Mouse (Mus musculus) limb, embryonic 15.5 days (tissue): Measurements from ENCODE around the gene Olfr920. TPM values are rescaled to one million over a fixed set of nuclear protein-coding genes. Genes with fewer than 3 reads are reported as not detected.

Experiments used
- polyA plus RNA-seq: library from polyadenylated mRNA; unstranded; fragments of >200 nt; fragmentation: Nextera tagmentation; extraction: Ambion mirVana; gene quantifications from 2 replicates; pipeline ENCODE4 v1.2.1, GENCODE M21; 2015

Olfr920 gene
- polyA plus RNA-seq, 1 experiment from 2014 or later = 0.05 TPM

Other genes with a start within 250 kb of the Olfr920 start
- not detected in 2 replicates for gene Olfr911-ps1, start 230.7 kb upstream of the Olfr920 start, polyA plus RNA-seq
- gene Olfr910, start 214.4 kb upstream of the Olfr920 start, polyA plus RNA-seq = not detected in 2 replicates
- not detected in 2 replicates for gene Olfr912, start 172.1 kb upstream of the Olfr920 start, polyA plus RNA-seq
- gene Olfr913, start 159.5 kb upstream of the Olfr920 start, polyA plus RNA-seq = not detected in 2 replicates
- gene Olfr914, start 147.2 kb upstream of the Olfr920 start, polyA plus RNA-seq = not detected in 2 replicates
- gene Olfr916, start 92.4 kb upstream of the Olfr920 start, polyA plus RNA-seq = not detected in 2 replicates
- not detected in 2 replicates for gene Olfr917, start 86.5 kb upstream of the Olfr920 start, polyA plus RNA-seq
- gene Olfr918, start 77.7 kb upstream of the Olfr920 start, polyA plus RNA-seq = not detected in 2 replicates
- not detected in 2 replicates for gene Olfr919, start 48.6 kb upstream of the Olfr920 start, polyA plus RNA-seq
- gene Vwa5a, start 34.0 kb upstream of the Olfr920 start, polyA plus RNA-seq = 29.6 and 31.1 TPM in 2 replicates
- not detected in 2 replicates for gene Olfr921, start 20.8 kb downstream of the Olfr920 start, polyA plus RNA-seq
- gene Olfr922, start 62.3 kb downstream of the Olfr920 start, polyA plus RNA-seq = not detected in 2 replicates
- gene Olfr923, start 74.2 kb downstream of the Olfr920 start, polyA plus RNA-seq = not detected in 2 replicates
- gene Olfr924, start 92.2 kb downstream of the Olfr920 start, polyA plus RNA-seq = not detected in 2 replicates
- not detected in 2 replicates for gene Olfr26, start 102.8 kb downstream of the Olfr920 start, polyA plus RNA-seq
- not detected in 2 replicates for gene Olfr926, start 124.8 kb downstream of the Olfr920 start, polyA plus RNA-seq
- not detected in 2 replicates for gene Olfr930, start 177.5 kb downstream of the Olfr920 start, polyA plus RNA-seq
- not detected in 2 replicates for gene Olfr933, start 220.0 kb downstream of the Olfr920 start, polyA plus RNA-seq
- gene Olfr934, start 236.0 kb downstream of the Olfr920 start, polyA plus RNA-seq = not detected in 2 replicates
- not detected in 2 replicates for gene Olfr935, start 247.4 kb downstream of the Olfr920 start, polyA plus RNA-seq